Mouse (Mus musculus): ENCODE results near the gene Zmiz2.

- TF ChIP-seq CTCF (conservative IDR thresholded peaks at IDR 0.05; ENCODE audit: low read length) (no peak), POU5F1 (IDR thresholded peaks at IDR 0.05; ENCODE audit: borderline replicate concordance, low read length) (no peak)
Observed at GRCm38 (mm10) chr11:6391516-6392276, 2.8 kb downstream of the Zmiz2 start.

All from E14TG2a.4 (cell line).